Mouse (Mus musculus) T-cell, adult 2 months (primary cell): Measurements from ENCODE around the gene Tmem59.

ENCODE experiments used
- DNase-seq: peaks from one replicate; pipeline ENCODE4 v3.0.0; 2022; ENCODE audit warnings: low spot score

Tmem59 gene

DNA sequence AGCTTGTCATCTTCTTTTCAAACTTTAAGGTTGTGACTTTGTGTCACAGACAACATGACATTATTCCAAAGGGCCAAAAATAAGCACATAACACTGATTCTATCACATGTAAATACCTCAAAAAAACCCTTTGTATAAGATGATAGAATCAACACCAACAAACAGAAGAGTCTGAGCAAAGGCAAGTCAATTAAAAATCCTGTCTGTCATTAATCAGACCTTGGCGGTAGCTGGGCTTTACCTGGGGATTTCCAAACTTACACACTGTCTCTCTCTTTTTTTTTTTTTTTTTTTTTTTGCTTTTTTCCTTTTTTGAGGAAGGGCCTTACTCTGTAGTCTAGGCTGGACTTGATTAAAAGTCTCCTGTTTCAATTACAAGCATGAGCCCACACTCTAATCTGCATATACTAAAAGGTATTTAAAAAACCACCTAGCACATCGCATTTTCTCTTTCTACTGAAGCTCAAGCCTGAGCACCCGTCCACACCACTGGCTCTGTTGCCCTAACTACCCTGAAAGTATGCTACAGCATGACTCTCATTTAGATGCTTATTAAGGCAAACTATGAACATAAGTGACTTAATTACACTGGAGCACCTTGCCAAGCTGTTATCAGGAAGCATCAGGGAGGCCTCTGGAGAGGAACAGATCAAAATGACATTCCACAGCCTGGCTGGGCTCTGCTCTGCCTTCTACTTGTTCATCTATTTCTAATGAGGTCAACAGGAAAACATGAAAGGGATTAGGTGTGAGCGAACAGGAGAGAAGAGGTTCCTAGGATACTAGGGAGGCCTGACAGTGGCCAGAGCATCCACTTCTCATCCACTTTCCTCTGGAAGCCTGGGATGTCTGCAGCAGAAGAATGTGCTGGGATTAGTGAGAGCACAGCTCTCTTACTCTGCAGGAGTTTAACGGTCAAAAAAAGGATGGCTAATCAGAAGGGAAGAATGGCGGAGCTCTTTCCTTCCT is 65.5 kb downstream of the Tmem59 start:
- no peak for DNase-seq

DNA sequence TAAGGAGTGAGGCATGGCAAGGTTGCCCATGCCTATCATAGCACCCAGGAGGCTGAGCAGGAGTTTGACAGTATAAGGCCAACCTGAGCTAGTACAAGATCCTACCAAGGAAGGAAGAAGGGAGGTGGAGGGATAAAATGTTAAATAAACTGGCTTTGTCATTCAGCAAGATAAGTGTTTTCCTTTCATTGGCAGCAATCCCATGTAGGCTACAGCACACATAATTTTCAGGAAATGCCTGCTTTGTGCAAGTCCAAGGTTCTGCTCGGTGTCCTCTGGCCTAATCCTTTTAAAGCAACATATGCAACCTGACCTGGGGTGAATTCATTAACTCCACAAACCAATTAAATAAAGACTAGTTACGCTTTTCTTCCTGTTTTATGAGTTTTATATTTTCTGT is 67.2 kb downstream of the Tmem59 start:
- DNase-seq, result no peak

DNA sequence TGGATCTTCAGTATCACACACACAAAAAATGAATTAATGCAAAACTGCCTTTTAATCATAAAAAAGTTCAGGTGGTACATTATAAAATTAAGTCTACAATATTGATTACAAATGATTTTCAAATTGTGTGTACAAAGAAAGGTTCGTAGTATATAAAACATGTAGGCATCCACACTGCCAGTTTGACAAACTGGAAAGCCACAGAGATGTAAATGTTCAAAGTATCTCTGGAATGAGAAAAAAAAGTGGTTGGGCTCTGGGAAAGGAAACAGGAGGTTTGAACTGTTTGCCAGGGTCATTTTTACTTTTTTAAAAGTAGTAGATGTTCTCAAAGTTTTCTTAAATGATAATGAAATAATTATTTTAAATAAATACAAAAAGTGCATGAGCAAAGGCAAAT is 67.8 kb downstream of the Tmem59 start:
- DNase-seq, result no peak

DNA sequence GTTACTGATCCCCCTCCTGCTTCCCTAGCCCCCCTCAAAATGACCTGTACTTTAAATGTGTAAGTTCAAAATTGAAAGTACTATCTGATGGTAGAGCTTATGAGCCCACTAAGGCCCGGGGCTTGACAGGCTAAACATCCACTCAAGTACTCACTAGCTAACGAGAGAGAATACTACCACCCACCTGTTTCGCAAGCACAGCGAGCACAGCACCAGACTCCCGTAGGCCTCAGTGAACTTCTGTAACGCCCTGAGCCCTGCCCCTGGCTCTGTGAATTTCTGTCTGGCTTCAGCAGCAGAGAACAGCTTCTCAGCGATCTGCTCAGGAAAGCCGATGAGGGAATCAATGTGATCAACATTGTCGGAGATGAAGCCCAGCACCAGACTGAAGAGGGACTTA is 68.9 kb downstream of the Tmem59 start:
- DNase-seq, result no peak

DNA sequence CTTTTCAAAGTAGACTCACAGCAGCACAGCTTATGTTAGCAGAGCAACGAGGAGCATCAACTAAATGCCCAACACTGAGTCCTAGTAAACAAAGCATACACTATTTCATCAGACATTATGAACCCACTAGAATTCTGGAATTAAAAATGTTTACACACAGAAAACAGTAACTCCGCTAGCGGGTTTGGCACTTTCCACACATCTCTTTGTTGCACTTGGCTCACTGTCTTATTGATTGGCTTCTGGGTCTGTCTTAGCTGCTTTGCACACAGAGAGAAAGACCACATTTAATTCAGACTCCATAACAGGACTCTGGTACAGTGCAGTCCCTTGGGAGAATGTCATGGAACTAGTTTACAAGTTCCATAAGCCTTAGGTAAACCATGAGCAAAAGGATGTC is 69.9 kb downstream of the Tmem59 start:
- DNase-seq, result no peak

DNA sequence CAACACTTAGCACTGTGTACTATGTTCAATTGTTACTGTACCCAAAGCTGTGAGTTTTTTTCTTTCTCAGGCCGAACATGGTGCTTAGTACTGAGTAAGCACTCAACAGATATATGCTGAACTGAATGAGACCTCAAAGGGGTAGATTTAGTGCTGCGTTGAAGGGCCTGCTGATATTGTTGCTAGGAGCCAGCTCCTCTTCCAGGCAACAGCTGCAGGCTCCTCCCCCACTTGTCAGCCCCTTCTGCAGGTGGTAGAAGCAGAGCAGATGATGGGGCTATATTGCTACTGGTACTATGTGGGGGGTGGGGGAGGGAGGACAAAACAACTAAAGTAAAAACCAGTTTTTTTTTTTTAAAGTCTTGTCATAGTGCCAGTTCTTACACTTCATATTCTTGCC is 71.3 kb downstream of the Tmem59 start:
- no peak for DNase-seq

DNA sequence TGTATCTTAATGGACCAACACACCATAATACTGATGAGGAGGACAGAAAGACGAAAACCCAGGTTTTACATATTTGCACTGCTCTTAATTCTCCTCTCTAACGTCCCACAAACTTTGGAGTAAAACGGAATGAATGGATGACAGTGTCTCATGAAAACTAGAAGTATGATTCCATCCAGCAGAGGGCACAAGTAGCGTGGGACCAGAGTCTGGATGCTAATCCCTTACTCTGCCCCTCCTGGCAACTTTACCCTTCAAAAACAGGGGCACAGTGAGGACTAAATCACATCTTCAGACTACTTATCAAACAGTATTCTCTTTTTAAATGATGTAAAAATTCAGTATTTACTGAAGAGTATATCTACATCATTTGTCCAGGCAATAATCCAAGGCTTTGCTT is 72.3 kb downstream of the Tmem59 start:
- DNase-seq, result peak; percentile 45
